Mouse (Mus musculus): ENCODE measurements around the gene Upp2.

- TF ChIP-seq POLR2A (IDR thresholded peaks at IDR 0.05; ENCODE audit: borderline replicate concordance, extremely low read depth, low read depth, low read length) (no peak), CTCF (IDR thresholded peaks at IDR 0.05; ENCODE audit: insufficient read depth, low read length) (no peak)
Measured at GRCm38 (mm10) chr2:58628993-58629392, 61.9 kb downstream of the Upp2 start.
